Mouse (Mus musculus): ENCODE measurements at regions not wholly inside any gene's neighbourhood (a gene's known extent, or its start where the extent isn't known, plus 50 kb on each side); places are given as distances from the start of the nearest gene placed in this dataset.

DNA sequence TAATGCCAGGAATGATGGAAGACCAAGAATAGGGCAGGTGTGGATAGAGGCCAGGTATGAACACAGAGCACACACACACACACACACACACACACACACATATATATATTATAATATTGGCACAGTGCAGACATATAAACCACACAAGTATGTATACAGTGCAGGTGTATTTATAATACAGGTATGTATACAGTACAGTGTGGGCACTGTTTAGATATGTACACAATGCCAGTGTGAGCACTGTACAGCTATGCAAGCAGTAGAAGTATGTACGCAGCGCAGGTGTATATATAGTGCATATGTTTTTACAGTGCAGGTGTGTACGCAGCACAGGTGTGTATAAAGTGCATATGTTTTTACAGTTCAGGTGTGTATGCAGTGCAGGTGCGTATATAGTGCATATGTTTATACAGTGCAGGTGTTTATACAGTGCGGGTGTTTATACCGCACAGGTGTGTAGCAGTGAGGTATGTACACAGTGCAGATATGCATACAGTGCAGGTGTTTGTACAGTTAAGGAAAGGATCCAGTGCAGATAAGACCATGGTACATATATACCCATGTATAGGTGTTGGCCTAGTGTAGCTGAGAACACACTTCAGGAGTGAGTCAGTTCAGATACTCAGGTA lies 328.2 kb upstream of the Shh start:
- 97% methylated on average over 6 of the region's 6 CpGs for WGBS

DNA sequence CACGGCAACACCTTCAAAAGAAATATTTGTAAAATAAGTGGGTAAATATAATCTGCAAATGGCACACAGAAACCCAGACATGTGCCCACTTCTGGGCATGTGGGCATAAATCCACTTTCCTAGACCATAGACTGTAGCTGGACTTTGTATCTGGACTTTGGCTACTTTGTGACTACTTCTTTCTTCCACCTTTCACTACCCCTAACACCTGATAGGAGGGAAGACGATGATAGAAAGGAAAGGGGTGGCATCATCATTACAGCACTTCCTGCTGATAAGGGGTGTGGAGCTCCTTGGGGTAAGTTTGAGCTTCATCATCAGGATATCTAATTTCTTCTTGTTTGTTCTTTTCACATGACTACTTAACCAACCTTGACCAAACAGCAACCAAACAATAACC lies 326.7 kb upstream of the Shh start:
- DNase-seq = no peak
- Histone ChIP-seq H3K4me1 (ENCODE audit: control insufficient read depth, insufficient read depth, low read length) (no peaks in the 10 kb centered on the region), H3K4me3 (ENCODE audit: insufficient read depth, low read depth, low read length) (no peak overlapping the region), H3K27me3 (replicated peaks; ENCODE audit: control insufficient read depth, insufficient read depth, low read length) (no peaks in the 10 kb centered on the region), H3K27ac (ENCODE audit: insufficient read depth, low read depth, low read length) (no peak overlapping the region), H3K36me3 (ENCODE audit: control insufficient read depth, insufficient read depth, low read length) (no peaks in the 10 kb centered on the region)
- TF ChIP-seq POLR2A (IDR thresholded peaks at IDR 0.05; ENCODE audit: low read depth, low read length) (no peak), CTCF (conservative IDR thresholded peaks at IDR 0.05; ENCODE audit: insufficient read depth, insufficient read length, low read depth, low read length) (no peak)
- 76% methylated on average over 2 of the region's 2 CpGs for WGBS

More for the DNA sequence above, 328.2 kb upstream of the Shh start:
- DNase-seq = no peak
- Histone ChIP-seq H3K4me3 (ENCODE audit: insufficient read depth, low read depth, low read length) (no peak overlapping the region), H3K4me1 (ENCODE audit: control insufficient read depth, insufficient read depth, low read length) (no peaks in the 10 kb centered on the region), H3K27me3 (replicated peaks; ENCODE audit: control insufficient read depth, insufficient read depth, low read length) (no peaks in the 10 kb centered on the region), H3K27ac (ENCODE audit: insufficient read depth, low read depth, low read length) (no peak overlapping the region), H3K36me3 (ENCODE audit: control insufficient read depth, insufficient read depth, low read length) (no peaks in the 10 kb centered on the region)
- no peak for TF ChIP-seq CTCF (conservative IDR thresholded peaks at IDR 0.05; ENCODE audit: insufficient read depth, insufficient read length, low read depth, low read length)
- no peak for TF ChIP-seq POLR2A (IDR thresholded peaks at IDR 0.05; ENCODE audit: low read depth, low read length)

DNA sequence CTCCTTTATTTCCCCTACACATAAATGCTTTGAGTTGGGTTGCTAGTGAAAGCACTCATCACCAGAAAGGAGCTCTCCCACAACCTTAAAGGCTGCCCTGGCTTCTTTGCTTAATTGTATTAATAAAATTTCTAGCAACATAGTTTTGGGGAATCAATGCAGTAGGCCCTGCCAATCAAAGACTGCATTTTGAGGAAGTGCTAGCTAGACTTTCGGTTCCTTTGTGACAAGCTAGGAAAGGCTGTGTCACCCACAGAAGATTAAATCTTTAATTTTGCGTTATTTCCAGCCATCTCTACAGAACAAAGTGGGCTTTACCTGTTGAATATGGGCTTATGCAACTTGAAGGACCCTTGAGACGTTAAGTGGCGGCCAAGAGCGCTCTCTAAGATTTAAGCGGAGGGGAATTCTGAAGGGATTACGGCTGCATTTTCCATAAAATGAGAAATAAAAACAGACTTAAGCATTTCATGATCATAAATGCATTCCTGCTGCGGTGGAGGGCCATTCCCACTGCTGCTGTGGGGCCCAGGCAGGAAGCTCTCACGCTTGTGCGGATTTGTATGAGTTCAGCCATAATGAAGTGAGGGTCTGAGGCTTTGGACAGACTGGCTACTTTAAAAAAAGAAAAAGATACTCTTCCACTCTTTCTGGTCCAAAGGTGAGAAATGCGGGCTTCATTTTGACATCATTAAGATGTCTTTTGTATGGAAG lies 318.4 kb upstream of the Shh start:
- H3K36me3 ChIP-seq (ENCODE audit: control insufficient read depth, insufficient read depth, low read length) = no peaks in the 10 kb centered on the region
- DNase-seq = no peak
- no peak for TF ChIP-seq CTCF (conservative IDR thresholded peaks at IDR 0.05; ENCODE audit: insufficient read depth, insufficient read length, low read depth, low read length)
- TF ChIP-seq POLR2A (IDR thresholded peaks at IDR 0.05; ENCODE audit: low read depth, low read length) = no peak
- H3K4me3 ChIP-seq (ENCODE audit: insufficient read depth, low read depth, low read length) = no peak overlapping the region
- no peaks in the 10 kb centered on the region for H3K4me1 ChIP-seq (ENCODE audit: control insufficient read depth, insufficient read depth, low read length)
- no peak overlapping the region for H3K27ac ChIP-seq (ENCODE audit: insufficient read depth, low read depth, low read length)
- H3K27me3 ChIP-seq (replicated peaks; ENCODE audit: control insufficient read depth, insufficient read depth, low read length) = no peaks in the 10 kb centered on the region
- WGBS = 84% methylated on average over 11 of the region's 11 CpGs

DNA sequence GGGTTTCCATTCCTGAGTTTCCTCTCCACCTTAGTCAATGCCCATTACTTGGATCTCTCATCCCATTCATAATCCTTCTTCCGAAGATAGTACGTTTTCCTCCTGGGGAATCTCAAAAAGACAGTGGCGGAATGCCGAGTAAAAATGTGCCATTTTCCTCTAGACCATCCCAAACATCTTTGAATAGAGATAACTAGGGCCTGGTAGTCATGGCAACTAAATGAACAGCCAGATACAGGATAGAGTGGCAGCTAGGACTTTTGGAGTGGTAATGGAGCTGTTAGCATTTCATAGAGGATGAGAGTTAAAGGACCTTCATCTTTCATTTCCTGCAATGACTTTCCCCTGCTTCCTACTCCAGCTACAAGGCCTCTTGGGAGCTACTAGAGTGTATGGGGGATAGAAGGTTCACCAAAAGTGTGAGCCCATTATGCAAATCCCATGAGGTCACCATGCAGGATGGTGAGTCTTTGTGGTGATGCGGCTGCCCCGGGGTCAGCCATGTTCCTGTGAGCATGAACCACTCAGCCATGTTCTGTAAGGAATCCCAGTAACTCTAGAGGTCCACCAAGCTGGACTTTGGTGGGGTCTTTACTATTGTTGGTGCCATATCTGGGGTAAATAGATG lies 317.4 kb upstream of the Shh start:
- Histone ChIP-seq H3K27me3 (replicated peaks; ENCODE audit: control insufficient read depth, insufficient read depth, low read length) (no peaks in the 10 kb centered on the region), H3K27ac (ENCODE audit: insufficient read depth, low read depth, low read length) (no peak overlapping the region), H3K4me1 (ENCODE audit: control insufficient read depth, insufficient read depth, low read length) (no peaks in the 10 kb centered on the region), H3K36me3 (ENCODE audit: control insufficient read depth, insufficient read depth, low read length) (no peaks in the 10 kb centered on the region), H3K4me3 (ENCODE audit: insufficient read depth, low read depth, low read length) (no peak overlapping the region)
- TF ChIP-seq POLR2A (IDR thresholded peaks at IDR 0.05; ENCODE audit: low read depth, low read length) = no peak
- TF ChIP-seq CTCF (conservative IDR thresholded peaks at IDR 0.05; ENCODE audit: insufficient read depth, insufficient read length, low read depth, low read length) = no peak
- 92% methylated on average over 6 of the region's 6 CpGs for WGBS
- DNase-seq = no peak

DNA sequence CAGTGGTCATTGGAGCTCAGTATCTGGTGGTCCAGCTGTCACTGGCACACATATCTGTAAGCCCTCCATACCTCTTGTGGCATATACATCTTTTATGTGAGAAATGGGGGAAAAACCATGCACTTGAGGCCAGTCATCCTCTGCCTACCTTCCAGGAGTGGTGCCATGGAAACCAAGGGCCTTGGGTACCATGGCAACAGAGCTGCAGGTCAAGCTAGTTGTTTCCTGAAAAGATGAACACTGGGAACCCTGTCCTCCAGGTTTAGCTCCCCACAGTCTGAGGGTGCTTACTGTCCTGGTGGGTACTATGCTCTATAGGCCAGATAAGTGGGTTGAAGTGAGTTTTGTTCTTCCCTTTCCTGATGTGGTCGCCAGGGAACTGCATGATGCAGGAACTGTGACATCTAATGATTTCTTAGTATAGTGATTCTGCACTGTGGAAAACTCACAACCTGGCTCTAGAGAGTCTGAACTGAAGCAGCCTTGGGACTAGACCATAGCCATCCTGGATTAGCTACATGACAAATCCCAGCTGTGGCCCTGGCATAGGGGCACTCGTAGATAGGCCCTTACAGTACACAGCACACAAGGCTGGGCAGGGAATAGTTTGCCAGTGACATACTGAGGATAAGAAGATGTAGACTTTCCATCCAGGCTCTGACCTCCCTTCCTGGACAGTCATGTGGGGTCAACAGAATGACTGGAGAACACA lies 308.7 kb upstream of the Shh start:
- WGBS = 77% methylated on average over 2 of the region's 2 CpGs
- Histone ChIP-seq H3K4me1 (ENCODE audit: control insufficient read depth, insufficient read depth, low read length) (no peaks in the 10 kb centered on the region), H3K36me3 (ENCODE audit: control insufficient read depth, insufficient read depth, low read length) (no peaks in the 10 kb centered on the region), H3K27me3 (replicated peaks; ENCODE audit: control insufficient read depth, insufficient read depth, low read length) (no peaks in the 10 kb centered on the region), H3K4me3 (ENCODE audit: insufficient read depth, low read depth, low read length) (no peak overlapping the region), H3K27ac (ENCODE audit: insufficient read depth, low read depth, low read length) (no peak overlapping the region)
- DNase-seq = no peak
- TF ChIP-seq CTCF (conservative IDR thresholded peaks at IDR 0.05; ENCODE audit: insufficient read depth, insufficient read length, low read depth, low read length) = no peak
- no peak for TF ChIP-seq POLR2A (IDR thresholded peaks at IDR 0.05; ENCODE audit: low read depth, low read length)

DNA sequence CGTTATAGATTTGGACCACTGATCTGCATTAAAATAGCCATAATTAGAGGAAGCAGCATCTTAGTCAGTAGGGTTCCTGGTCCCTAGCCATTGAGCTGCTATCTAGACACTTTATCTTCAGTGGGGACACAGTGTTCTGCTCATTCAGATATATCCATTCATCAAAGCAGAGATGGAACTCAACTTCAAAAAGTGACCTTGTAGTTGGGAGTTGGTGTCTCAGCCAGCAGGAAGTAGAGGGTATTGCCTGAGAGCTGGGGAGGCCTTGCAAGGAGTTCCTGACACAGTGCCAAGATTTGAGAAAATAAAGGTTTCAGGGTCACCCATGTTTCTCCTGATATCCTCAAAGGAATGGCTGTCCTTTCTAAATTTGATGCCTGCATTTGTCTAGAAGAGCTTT lies 304.7 kb upstream of the Shh start:
- no peak overlapping the region for H3K4me3 ChIP-seq (ENCODE audit: insufficient read depth, low read depth, low read length)
- H3K36me3 ChIP-seq (ENCODE audit: control insufficient read depth, insufficient read depth, low read length) = no peaks in the 10 kb centered on the region
- TF ChIP-seq CTCF (conservative IDR thresholded peaks at IDR 0.05; ENCODE audit: insufficient read depth, insufficient read length, low read depth, low read length) = no peak
- TF ChIP-seq POLR2A (IDR thresholded peaks at IDR 0.05; ENCODE audit: low read depth, low read length) = no peak
- 80% methylated on average over 1 of the region's 1 CpGs for WGBS
- H3K27me3 ChIP-seq (replicated peaks; ENCODE audit: control insufficient read depth, insufficient read depth, low read length) = no peaks in the 10 kb centered on the region
- no peak overlapping the region for H3K27ac ChIP-seq (ENCODE audit: insufficient read depth, low read depth, low read length)
- no peaks in the 10 kb centered on the region for H3K4me1 ChIP-seq (ENCODE audit: control insufficient read depth, insufficient read depth, low read length)
- DNase-seq = no peak
